In genomic region chr1:168094671-168095070, GRCm38 (mm10) we compare ENCODE assay signal across 11 mouse cellular contexts.
"Had no signal": no experiment of that assay in that cellular context is flagged by ENCODE, and none has a peak within 500 bp of the region (broad histone marks: within the 10 kb centered on the region; RNA-seq: fewer than 3 reads in every experiment).

No protein-coding gene starts in this region.

- H3K27ac ChIP-seq: layer of hippocampus, adult 2 months; limb, embryonic 12.5 days; liver, embryonic 13.5 days; midbrain, embryonic 15.5 days; neural tube, embryonic 12.5 days; stomach, postnatal 0 days had no signal

- H3K36me3 ChIP-seq: limb, embryonic 12.5 days; liver, embryonic 13.5 days; midbrain, embryonic 15.5 days; neural tube, embryonic 12.5 days had no signal

- H3K27me3 ChIP-seq: liver, embryonic 13.5 days; neural tube, embryonic 12.5 days had no signal

- DNase-seq: kidney, postnatal 4 days; liver; liver, embryonic 13.5 days; liver, postnatal 0 days; lung, postnatal 36 days; thymus, postnatal 4 days had no signal

- H3K9me3 ChIP-seq: limb, embryonic 12.5 days; liver, embryonic 13.5 days; midbrain, embryonic 15.5 days; neural tube, embryonic 12.5 days had no signal

- H3K4me3 ChIP-seq: layer of hippocampus, adult 2 months; limb, embryonic 12.5 days; liver, embryonic 13.5 days; midbrain, embryonic 15.5 days; neural tube, embryonic 12.5 days had no signal

- H3K4me2 ChIP-seq: limb, embryonic 12.5 days; liver, embryonic 13.5 days; midbrain, embryonic 15.5 days; neural tube, embryonic 12.5 days had no signal

- H3K4me1 ChIP-seq: liver, embryonic 13.5 days had no signal

- ATAC-seq: liver, postnatal 0 days; midbrain, embryonic 15.5 days had no signal

- H3K9ac ChIP-seq: limb, embryonic 12.5 days; liver, embryonic 13.5 days; liver, postnatal 0 days; midbrain, embryonic 15.5 days; neural tube, embryonic 12.5 days had no signal
